ENCODE assay signal across 9 mouse cellular contexts in the genomic region with DNA sequence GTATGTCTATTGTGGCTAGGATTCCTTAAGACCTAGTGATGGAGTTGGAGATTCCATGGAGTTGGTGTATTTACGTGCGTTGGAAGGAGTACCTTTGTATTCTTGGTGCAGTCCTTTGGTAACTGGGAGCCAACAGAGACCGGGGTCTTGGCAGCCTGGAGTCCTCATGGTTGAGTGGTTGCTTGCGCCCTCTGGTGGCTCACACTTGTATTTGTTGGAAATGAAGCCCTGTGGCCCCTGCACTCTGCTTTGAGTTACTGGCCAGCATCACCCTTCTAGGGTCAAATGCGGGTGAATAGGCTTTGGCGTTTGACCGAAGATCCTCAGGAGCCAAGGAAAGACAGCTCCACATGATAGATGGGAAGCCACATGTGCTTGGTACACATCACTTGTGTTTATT.
A peak's percentile ranks its signal among the peaks of the same experiment; 100 is the strongest.
DNase-seq lines count a peak whose midpoint lies in the region; ATAC-seq and TF ChIP-seq lines count a peak whose summit lies in the region.
"Had no signal": no experiment of that assay in that cellular context is flagged by ENCODE, and none has a peak within 500 bp of the region (broad histone marks: within the 10 kb centered on the region; RNA-seq: fewer than 3 reads in every experiment).

No protein-coding gene starts in this region.

- peak; percentile 25 to 41 for DNase-seq in heart, adult 2 months
- no peak for DNase-seq in heart, postnatal 25 days (ENCODE audit: low spot score)
- DNase-seq in brain, embryonic 14.5 days (ENCODE audit: low read depth), result peak; percentile 82
- DNase-seq in forebrain, embryonic 11.5 days (ENCODE audit: low spot score), result peak; percentile 86
- peak; percentile 44 to 52 for DNase-seq in layer of hippocampus, postnatal 14 days (ENCODE audit: low spot score in 2 of 2)

- no peaks in the 10 kb centered on the region for H3K4me1 ChIP-seq in heart, adult 2 months (ENCODE audit: control insufficient read depth, insufficient read depth, low read length)
- 0 out of 2 replicates have a peak, but pooled peaks cover 2% of the 10 kb centered on the region for H3K4me1 ChIP-seq in forebrain, embryonic 11.5 days (replicated peaks; ENCODE audit: control insufficient read depth, insufficient read depth, low read length)
- H3K4me1 ChIP-seq in stomach, embryonic 16.5 days (ENCODE audit: control insufficient read depth, insufficient read depth, low read length), result no peaks in the 10 kb centered on the region
- H3K4me1 ChIP-seq: limb, embryonic 13.5 days had no signal

- TF ChIP-seq POLR2A in heart, adult 2 months (IDR thresholded peaks at IDR 0.05; ENCODE audit: insufficient read depth, low read depth, low read length), result no peak
- no peak for TF ChIP-seq POLR2A in brain, embryonic 14.5 days (IDR thresholded peaks at IDR 0.05; ENCODE audit: borderline replicate concordance, extremely low read depth, insufficient read depth, insufficient read length, poor library complexity, severe bottlenecking)

- WGBS in heart, adult 2 months, result 26% methylated on average over 7 of the region's 7 CpGs
- 28% methylated on average over 7 of the region's 7 CpGs for WGBS in forebrain, embryonic 11.5 days
- WGBS in stomach, embryonic 16.5 days, result 28% methylated on average over 7 of the region's 7 CpGs

- peak; percentile 79 for TF ChIP-seq CTCF in heart, adult 2 months (IDR thresholded peaks at IDR 0.05)
- peak; percentile 81 for TF ChIP-seq CTCF in brain, embryonic 14.5 days (IDR thresholded peaks at IDR 0.05; ENCODE audit: borderline replicate concordance, extremely low read depth, insufficient read depth, insufficient read length)

- H3K9ac ChIP-seq in heart, adult 2 months (ENCODE audit: low read depth, low read length), result no peak overlapping the region
- no peak overlapping the region for H3K9ac ChIP-seq in forebrain, embryonic 11.5 days (ENCODE audit: low read length)
- no peak overlapping the region for H3K9ac ChIP-seq in stomach, embryonic 16.5 days (ENCODE audit: low read length)
- H3K9ac ChIP-seq: limb, embryonic 13.5 days had no signal

- no peak overlapping the region for H3K4me2 ChIP-seq in forebrain, embryonic 11.5 days (ENCODE audit: low read depth, low read length, severe bottlenecking)
- H3K4me2 ChIP-seq in stomach, embryonic 16.5 days (ENCODE audit: low read depth, low read length), result no peak overlapping the region

- H3K9me3 ChIP-seq in forebrain, embryonic 11.5 days (ENCODE audit: control insufficient read depth, low read length), result no peaks in the 10 kb centered on the region
- H3K9me3 ChIP-seq in stomach, embryonic 16.5 days (replicated peaks; ENCODE audit: control insufficient read depth, low read length), result no peaks in the 10 kb centered on the region
- H3K9me3 ChIP-seq: limb, embryonic 13.5 days had no signal

- no peaks in the 10 kb centered on the region for H3K27me3 ChIP-seq in heart, adult 2 months (ENCODE audit: control insufficient read depth, insufficient read depth, low read length)
- peaks cover 2% of the 10 kb centered on the region for H3K27me3 ChIP-seq in forebrain, embryonic 11.5 days (ENCODE audit: control insufficient read depth, insufficient read depth, low read length)
- H3K27me3 ChIP-seq in stomach, embryonic 16.5 days (ENCODE audit: control insufficient read depth, insufficient read depth, low read length), result no peaks in the 10 kb centered on the region

- no peak overlapping the region for H3K27ac ChIP-seq in heart, adult 2 months
- no peak overlapping the region for H3K27ac ChIP-seq in forebrain, embryonic 11.5 days (ENCODE audit: low read depth, low read length)
- no peak overlapping the region for H3K27ac ChIP-seq in stomach, embryonic 16.5 days (ENCODE audit: low read length)
- H3K27ac ChIP-seq: limb, embryonic 13.5 days had no signal

- H3K36me3 ChIP-seq in heart, adult 2 months (ENCODE audit: control insufficient read depth, insufficient read depth, low read length), result no peaks in the 10 kb centered on the region
- H3K36me3 ChIP-seq in forebrain, embryonic 11.5 days (ENCODE audit: control insufficient read depth, insufficient read depth, low read length), result no peaks in the 10 kb centered on the region
- no peaks in the 10 kb centered on the region for H3K36me3 ChIP-seq in stomach, embryonic 16.5 days (ENCODE audit: control insufficient read depth, insufficient read depth, low read length)
- H3K36me3 ChIP-seq: limb, embryonic 13.5 days had no signal

- peak; percentile 61 for ATAC-seq in forebrain, embryonic 11.5 days (replicated peaks; ENCODE audit: low FRiP score)
- ATAC-seq in hematopoietic stem cell, adult 5-6 weeks (replicated peaks in 1 of 2; ENCODE audit: insufficient read depth in 1 of 2, low FRiP score in 2 of 2, low TSS enrichment in 1 of 2, low read depth in 1 of 2, poor library complexity in 2 of 2, severe bottlenecking in 2 of 2), result peak; percentile 71
- peak; percentile 85 for ATAC-seq in megakaryocyte progenitor cell, adult 5-6 weeks (replicated peaks; ENCODE audit: poor library complexity)
- ATAC-seq in stomach, embryonic 16.5 days (ENCODE audit: insufficient read depth, low FRiP score), result 0 out of 2 replicates have a peak, but pooled peaks have one; percentile 25

- no peak overlapping the region for H3K4me3 ChIP-seq in heart, adult 2 months
- no peak overlapping the region for H3K4me3 ChIP-seq in forebrain, embryonic 11.5 days (ENCODE audit: low read depth, low read length)
- H3K4me3 ChIP-seq in stomach, embryonic 16.5 days (replicated peaks; ENCODE audit: low read length), result no peak overlapping the region
- H3K4me3 ChIP-seq: limb, embryonic 13.5 days had no signal

- no peaks in the 10 kb centered on the region for H3K79me2 ChIP-seq in heart, adult 2 months (replicated peaks; ENCODE audit: control insufficient read depth, insufficient read depth, low read length)

- intact Hi-C loops in heart, adult 2 months (cut with DNase I), result loop anchor here (1.0 kb wide), 1 partner anchor 106 kb away; no protein-coding TSS in a partner anchor
- intact Hi-C loops in heart, postnatal 25 days (cut with DNase I), result loop anchor here (1.0 kb wide), 1 partner anchor 106 kb away; no protein-coding TSS in a partner anchor

- no peak for TF ChIP-seq EP300 in heart, adult 2 months (IDR thresholded peaks at IDR 0.05; ENCODE audit: insufficient read depth, low read depth, low read length)

Comparison
In these comparisons a context has a peak if more than half of its experiments do, and no peak if none do; other contexts are left out.
1. ATAC-seq: peak in every context shown above with its lines; median percentile 85 in megakaryocyte progenitor cell, adult 5-6 weeks; 71 in hematopoietic stem cell, adult 5-6 weeks; 61 in forebrain, embryonic 11.5 days; 25 in stomach, embryonic 16.5 days.